Mouse (Mus musculus) retina, embryonic 14.5 days (tissue): ENCODE measurements at regions not wholly inside any gene's neighbourhood (a gene's known extent, or its start where the extent isn't known, plus 50 kb on each side); places are given as distances from the start of the nearest gene placed in this dataset.

Source experiments
- DNase-seq: peaks from one replicate; pipeline ENCODE4 v3.0.0-alpha.2; 2015; ENCODE audit warnings: low spot score

GRCm38 (mm10) chr14:58499071-58499470 lies 428.7 kb downstream of the Fgf9 start:
- DNase-seq, result no peak

DNA sequence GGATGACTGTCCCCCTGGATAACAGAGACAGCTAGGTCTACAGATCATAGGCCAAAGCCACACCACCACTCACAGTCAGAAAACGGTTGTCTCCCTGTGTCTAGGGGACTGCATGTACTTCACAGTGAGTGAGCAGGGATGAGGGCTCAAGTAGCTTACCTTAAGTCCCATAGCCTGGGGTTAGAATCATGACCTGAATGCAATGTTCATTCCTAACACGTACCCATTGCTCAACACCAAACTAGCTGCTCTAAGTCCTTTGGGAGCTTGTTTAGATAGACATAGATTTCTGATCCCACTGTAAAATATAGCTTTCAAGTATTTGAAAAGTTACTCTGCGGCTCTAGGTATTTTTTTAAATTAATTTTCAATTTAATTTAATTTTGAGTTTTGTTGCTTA lies 426.6 kb downstream of the Fgf9 start:
- DNase-seq, result no peak

DNA sequence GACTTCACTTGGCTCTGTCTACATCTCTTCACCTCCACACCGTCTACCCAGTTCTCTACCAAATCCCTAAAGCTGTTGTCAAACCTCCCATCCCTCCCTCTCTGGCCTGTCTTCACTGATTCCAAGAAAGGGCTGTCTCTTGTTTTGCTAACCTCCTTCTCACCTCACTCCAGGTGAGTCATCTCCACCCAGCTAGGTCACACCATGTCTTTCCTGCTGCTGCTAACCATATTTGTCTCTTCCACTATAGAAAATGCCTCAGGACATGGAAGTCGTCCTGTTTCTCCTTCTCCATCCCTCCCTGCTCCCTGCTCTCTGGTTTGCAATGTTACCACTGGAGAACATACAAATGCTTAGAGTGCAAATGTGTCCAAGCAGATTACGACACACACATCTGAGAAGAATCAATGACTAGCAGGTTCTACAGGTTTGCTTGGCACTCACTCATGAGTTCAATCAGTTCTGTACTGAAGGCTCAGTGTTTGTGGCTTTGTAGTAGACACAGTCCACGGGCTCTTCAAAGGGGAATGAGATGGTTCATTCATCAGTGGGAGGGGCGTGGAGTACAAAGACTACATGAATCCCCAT lies 424.1 kb downstream of the Fgf9 start:
- DNase-seq, result no peak

DNA sequence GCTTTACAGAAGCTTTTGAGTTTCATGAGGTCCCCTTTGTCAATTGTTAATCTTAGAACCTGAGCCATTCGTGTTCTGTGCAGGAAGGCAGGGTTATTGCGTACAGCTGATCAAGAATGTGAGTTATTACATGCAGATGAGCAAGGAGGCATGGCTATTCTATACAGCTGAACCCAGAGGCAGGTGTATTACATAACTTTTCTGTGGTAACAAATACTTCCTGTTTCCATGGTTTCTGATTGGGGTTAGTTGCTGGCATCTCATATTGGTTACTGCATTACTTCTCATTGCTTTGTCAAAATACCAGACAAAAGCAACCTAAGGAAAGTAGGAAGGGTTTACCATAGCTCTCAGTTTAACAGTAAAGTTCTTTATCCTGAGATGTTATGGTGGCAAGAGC lies 421.8 kb downstream of the Fgf9 start:
- DNase-seq, result no peak

DNA sequence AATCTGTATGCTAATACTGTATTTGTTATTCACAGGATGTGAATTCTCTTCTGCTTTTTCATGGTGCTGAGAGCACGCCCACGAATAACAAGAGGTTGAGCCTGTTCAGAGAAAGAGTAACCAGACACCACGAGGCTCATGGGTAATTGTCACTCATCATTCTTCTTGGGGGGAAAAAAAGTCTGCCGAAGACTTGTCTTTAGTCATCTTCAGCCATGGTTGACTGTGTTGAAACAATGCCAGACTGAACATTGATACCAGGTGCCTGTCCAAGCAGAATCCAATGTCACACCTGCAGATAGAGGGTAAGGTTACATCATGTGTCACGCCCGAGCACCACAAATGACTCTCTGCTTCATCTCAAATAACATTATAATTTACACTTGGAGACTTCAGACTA lies 418.5 kb downstream of the Fgf9 start:
- no peak for DNase-seq

- DNase-seq, result no peak
Measured at GRCm38 (mm10) chr14:58487836-58488235, 417.5 kb downstream of the Fgf9 start.

DNA sequence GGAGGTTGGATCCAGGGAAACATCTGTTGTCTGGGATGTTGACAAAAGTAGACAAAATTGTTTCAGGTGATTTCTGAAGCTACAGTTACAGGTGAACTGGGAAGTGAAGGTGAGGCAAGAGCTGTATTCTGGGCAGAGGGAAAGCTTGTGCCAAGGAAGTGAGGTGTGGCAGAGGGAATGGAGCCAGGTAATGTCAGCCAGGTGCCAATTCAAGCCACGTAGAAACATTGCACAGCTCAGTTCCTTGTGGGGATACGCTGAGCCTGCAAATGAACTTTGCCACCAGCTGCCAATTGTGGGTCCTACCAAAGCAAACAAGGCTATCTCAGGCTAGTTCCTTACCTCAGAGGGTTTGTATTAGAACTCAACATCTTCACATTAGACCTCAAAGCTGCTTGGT lies 410.1 kb downstream of the Fgf9 start:
- DNase-seq, result no peak

- DNase-seq, result no peak
Measured at GRCm38 (mm10) chr14:58470678-58471077, 400.3 kb downstream of the Fgf9 start.

DNA sequence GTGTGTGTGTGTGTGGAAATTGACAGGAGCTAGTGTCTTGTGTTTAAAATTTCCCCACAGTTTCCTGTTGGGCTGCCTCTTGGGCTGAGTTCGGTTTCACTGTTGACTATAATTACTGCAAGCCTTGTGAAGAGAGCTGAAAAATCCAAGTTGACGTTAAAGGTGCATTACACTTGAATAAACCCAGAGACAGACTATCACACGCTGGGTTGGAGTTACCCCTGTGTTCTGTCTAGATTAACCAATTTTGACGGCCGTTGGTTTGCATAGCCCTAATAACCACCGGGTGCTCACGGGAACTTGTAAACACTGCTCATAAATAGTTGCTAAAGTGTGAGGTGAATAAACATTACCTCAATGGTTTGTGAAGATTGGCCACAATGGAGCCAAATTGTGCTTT lies 398.1 kb downstream of the Fgf9 start:
- peak; percentile 53 for DNase-seq

DNA sequence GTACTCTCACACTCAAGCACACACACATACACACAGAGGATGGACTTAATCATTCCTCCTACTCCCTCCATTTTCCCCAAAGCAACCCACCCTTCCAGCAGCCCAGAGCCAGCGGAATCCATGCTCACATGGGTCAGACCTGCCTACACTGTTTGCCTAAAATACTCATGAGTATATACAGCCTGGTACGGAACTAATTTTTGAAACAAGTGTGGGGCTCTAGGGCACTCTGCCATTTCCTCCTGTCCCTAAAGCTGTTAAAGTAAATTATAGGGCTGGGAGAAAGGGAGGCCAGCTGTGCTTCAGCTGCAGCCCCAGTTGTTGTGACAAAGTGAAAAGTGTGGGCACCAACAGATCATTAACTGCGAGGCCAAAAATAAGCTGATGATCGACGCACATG lies 397.5 kb downstream of the Fgf9 start:
- DNase-seq, result no peak

GRCm38 (mm10) chr14:58446776-58447354 lies 376.5 kb downstream of the Fgf9 start:
- DNase-seq, result peak; percentile 53

DNA sequence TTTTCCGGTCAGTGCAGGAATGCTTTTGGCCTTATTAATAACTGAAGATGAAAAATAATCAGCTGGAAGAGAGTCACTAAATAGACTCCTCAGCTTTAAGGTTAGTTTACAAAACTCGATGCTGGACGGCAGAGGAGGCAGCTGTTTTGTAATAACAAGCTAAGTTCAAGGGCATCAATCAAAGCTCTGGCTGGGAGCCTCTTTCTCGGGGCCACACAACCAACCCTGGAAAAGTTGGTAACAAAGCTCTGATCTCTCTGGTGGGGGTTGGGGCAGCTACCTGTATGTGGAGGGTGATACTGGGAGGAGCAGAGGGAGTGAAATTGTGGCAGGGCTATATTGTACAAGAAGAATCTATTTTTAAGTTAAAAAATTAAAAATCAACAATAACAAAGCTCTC lies 374.1 kb downstream of the Fgf9 start:
- DNase-seq, result no peak

- DNase-seq, result no peak
Measured at GRCm38 (mm10) chr14:58442501-58442900, 372.2 kb downstream of the Fgf9 start.

GRCm38 (mm10) chr14:58439963-58440362 lies 369.6 kb downstream of the Fgf9 start:
- DNase-seq, result no peak

DNA sequence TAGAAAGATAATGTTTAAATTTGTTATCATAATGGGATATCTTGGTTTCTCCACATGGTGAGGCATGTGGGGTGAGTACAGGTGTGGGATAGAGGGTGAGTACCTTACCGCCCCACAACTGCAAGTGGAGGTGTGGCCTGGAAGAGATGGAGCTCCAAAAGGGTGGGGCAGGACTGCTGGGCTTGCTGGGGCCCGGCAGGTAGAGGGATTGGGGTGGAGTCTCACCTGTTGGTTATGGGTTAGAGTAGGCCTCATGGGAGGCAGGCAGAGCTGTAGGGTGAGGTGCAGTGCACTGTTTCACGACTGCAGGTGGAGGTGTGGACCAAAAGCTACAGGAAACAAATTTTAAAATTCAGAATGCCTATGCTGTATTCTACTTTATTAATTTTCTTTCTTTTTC lies 365.7 kb downstream of the Fgf9 start:
- no peak for DNase-seq

GRCm38 (mm10) chr14:58426472-58426871 lies 356.1 kb downstream of the Fgf9 start:
- DNase-seq, result no peak

- no peak for DNase-seq
Measured at GRCm38 (mm10) chr14:58421904-58422303, 351.6 kb downstream of the Fgf9 start.

DNA sequence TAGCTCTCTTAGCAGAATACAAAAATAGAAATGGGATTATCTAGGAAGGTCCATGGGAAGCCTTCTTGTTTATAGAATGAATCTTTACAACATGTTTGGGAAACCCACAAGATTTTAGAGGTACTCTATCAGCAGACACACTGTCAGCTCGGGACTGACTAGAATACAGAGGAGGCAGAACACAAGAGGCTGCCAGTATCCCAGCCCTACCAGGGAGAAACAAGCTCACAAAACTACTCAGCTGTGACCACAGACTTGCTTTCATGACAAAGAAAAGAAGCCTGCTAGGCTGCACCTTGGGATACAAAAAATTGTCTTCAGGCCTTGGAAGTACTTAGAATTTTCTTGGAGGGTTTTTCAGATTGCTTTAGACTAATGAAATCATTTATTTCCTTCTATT lies 347.2 kb downstream of the Fgf9 start:
- DNase-seq, result no peak

- DNase-seq, result no peak
Measured at GRCm38 (mm10) chr14:58392055-58392726, 321.8 kb downstream of the Fgf9 start.

- DNase-seq, result no peak
Measured at GRCm38 (mm10) chr14:58390741-58391140, 320.4 kb downstream of the Fgf9 start.

GRCm38 (mm10) chr14:58387348-58388000 lies 317.1 kb downstream of the Fgf9 start:
- peak; percentile 7 for DNase-seq

GRCm38 (mm10) chr14:58375056-58375455 lies 304.7 kb downstream of the Fgf9 start:
- DNase-seq, result no peak

GRCm38 (mm10) chr14:58356824-58357223 lies 286.5 kb downstream of the Fgf9 start:
- DNase-seq, result no peak
